Mouse (Mus musculus): ENCODE results near the gene Fam107b.

GRCm38 (mm10) chr2:3777696-3778095 lies 207.4 kb downstream of the Fam107b start:
- TF ChIP-seq CTCF (IDR thresholded peaks at IDR 0.05; ENCODE audit: insufficient read depth, low read length) (no peak), POLR2A (IDR thresholded peaks at IDR 0.05; ENCODE audit: borderline replicate concordance, extremely low read depth, low read depth, low read length) (no peak)

Data from lung, adult 2 months (tissue).